Mouse (Mus musculus) natural killer cell, adult 2 months (primary cell): ENCODE data around the gene Slc25a16.

ENCODE experiments used
- DNase-seq, 2 experiments: peaks; one replicate each; pipeline ENCODE4 v3.0.0; 2022; ENCODE audit warnings: low spot score in 2 of 2

Gene Slc25a16

GRCm38 (mm10) chr10:62919925-62920765 is at the start of gene Slc25a16:
Gene Slc25a16 (plus strand): TSS chr10:62920633.
- DNase-seq = peak; percentile 83 to 88

GRCm38 (mm10) chr10:62874828-62875227 is 45.6 kb upstream of the Slc25a16 start:
- DNase-seq = no peak

GRCm38 (mm10) chr10:62875565-62875964 is 44.9 kb upstream of the Slc25a16 start:
- DNase-seq = no peak

GRCm38 (mm10) chr10:62878056-62878455 is 42.4 kb upstream of the Slc25a16 start:
- DNase-seq = no peak

- DNase-seq = peak in 1 of 2 experiments; percentile 16
Measured at GRCm38 (mm10) chr10:62881211-62881610, 39.2 kb upstream of the Slc25a16 start.

- peak in 1 of 2 experiments; percentile 19 for DNase-seq
Measured at GRCm38 (mm10) chr10:62883933-62884372, 36.5 kb upstream of the Slc25a16 start.

- no peak for DNase-seq
Measured at GRCm38 (mm10) chr10:62884517-62884916, 35.9 kb upstream of the Slc25a16 start.

- no peak for DNase-seq
Measured at GRCm38 (mm10) chr10:62885460-62885859, 35.0 kb upstream of the Slc25a16 start.

- no peak for DNase-seq
Measured at GRCm38 (mm10) chr10:62885969-62886798, 34.2 kb upstream of the Slc25a16 start.

GRCm38 (mm10) chr10:62886799-62887591 is 33.4 kb upstream of the Slc25a16 start:
- DNase-seq = no peak

GRCm38 (mm10) chr10:62891025-62891424 is 29.4 kb upstream of the Slc25a16 start:
- no peak for DNase-seq

GRCm38 (mm10) chr10:62892549-62893232 is 27.7 kb upstream of the Slc25a16 start:
- DNase-seq = no peak

GRCm38 (mm10) chr10:62893356-62893884 is 27.0 kb upstream of the Slc25a16 start:
- no peak for DNase-seq

GRCm38 (mm10) chr10:62894447-62894846 is 26.0 kb upstream of the Slc25a16 start:
- DNase-seq = no peak

GRCm38 (mm10) chr10:62895386-62895785 is 25.0 kb upstream of the Slc25a16 start:
- no peak for DNase-seq

GRCm38 (mm10) chr10:62896035-62896434 is 24.4 kb upstream of the Slc25a16 start:
- no peak for DNase-seq

- no peak for DNase-seq
Measured at GRCm38 (mm10) chr10:62896774-62897173, 23.7 kb upstream of the Slc25a16 start.

GRCm38 (mm10) chr10:62897437-62897836 is 23.0 kb upstream of the Slc25a16 start:
- DNase-seq = no peak

GRCm38 (mm10) chr10:62898061-62898460 is 22.4 kb upstream of the Slc25a16 start:
- no peak for DNase-seq

- DNase-seq = no peak
Measured at GRCm38 (mm10) chr10:62900144-62900543, 20.3 kb upstream of the Slc25a16 start.

GRCm38 (mm10) chr10:62901826-62902225 is 18.6 kb upstream of the Slc25a16 start:
- no peak for DNase-seq
